Mouse (Mus musculus): ENCODE results near the gene Dgcr8. TPM values are rescaled to one million over a fixed set of nuclear protein-coding genes. Genes with fewer than 3 reads are reported as not detected.

Dgcr8 gene
- total RNA-seq, 2 experiments from 2014 or later: 23.6 to 33.4 TPM

DNA sequence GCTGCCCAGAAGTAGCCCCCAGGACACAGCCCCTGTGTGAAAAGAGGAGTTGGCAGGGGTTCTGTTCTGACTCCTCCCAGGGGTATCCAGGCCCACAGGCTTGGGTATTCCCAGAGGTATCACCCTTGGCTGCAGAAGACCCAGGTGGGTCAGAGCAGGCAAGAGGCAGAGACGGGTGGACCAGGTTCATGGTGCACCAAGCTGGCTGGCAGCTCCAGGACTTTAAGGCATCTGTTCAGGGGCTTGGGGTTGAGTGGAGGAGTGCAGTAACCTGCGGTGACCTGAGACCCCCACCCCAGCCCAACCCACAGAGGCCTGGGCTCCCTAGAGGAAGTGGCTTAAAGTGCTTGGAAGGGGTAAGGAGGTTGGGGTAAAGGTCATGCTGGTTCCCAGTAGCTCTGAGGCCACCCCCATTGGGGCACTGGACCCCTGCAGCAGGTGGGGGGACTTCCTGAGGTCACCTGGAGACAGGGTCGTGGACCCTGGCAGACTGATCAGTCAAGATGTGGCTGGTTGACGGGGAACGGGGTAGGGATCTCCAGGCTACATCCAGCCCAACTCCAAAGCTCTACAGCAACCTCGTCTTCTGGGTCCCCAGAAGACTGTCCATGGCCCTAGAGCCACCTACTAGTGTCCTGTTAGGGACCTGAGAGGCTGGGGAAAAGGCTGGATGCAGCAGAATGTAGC, 68.0 kb downstream of the Dgcr8 start:
- DNase-seq: no peak

DNA sequence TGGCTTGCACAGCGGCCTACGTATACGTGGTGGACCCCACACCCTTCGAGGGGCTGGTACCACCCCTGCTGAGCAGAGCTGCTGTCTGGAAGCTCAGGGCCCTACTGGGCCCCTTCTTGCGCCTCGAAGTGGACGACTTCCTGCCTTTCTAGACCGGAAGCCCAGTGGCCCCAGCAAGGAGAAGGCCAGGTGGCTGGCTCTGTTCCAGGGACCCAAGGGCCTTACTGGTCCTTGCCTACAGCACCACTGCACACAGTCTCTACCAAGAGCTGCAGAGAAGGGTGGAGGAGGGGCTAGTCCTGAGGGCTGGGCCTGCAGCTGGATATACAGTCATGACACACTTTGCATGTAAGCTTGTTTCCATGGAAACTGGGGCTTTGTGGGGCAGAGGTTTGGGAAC, 69.0 kb downstream of the Dgcr8 start:
- peak; percentile 55 for DNase-seq

DNA sequence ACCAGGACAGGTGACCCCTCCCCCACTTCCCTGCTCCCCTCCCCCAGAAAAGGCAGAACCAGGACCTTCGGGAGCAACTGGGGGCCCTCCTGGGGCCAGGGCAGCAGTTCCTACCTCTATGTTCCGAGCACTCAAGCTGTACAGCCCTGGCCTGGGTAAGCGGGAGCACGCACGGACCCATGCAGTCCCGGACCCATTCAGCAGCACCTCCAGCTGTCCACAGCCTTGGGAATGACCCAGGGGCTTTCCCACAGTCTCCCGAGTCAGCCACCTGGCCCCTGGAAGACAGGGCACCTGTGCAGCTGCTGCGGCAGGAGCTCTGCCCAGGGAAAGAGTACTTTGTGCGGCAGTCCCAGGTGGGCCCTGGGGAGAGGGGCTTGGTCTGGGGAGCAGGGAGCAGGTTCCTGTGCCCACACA, 70.5 kb downstream of the Dgcr8 start:
- no peak for DNase-seq

DNA sequence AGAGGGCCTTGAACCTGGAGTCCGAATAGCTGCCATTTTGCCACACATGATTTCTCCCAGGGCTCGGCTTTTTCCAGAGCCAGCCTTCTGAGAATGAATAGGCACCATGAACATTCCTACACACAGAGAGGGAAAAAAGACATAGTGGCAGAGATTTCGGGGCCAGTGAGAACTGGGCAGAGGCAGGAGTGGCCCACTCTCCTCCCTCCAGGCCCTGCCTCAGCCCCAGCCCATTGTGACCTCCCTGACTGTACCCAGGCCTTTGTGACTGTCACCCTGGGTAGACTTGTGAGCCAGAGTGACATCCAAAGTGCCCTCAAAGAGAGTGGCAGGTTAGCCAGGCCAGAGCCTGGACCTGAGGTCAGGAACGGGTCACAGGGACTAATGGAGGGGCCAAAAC, 71.5 kb downstream of the Dgcr8 start, which contains the start of gene Ccdc188:
Ccdc188 (plus strand) TSS at position 301 of the 400 bp plus-strand sequence.
- no peak for DNase-seq

DNA sequence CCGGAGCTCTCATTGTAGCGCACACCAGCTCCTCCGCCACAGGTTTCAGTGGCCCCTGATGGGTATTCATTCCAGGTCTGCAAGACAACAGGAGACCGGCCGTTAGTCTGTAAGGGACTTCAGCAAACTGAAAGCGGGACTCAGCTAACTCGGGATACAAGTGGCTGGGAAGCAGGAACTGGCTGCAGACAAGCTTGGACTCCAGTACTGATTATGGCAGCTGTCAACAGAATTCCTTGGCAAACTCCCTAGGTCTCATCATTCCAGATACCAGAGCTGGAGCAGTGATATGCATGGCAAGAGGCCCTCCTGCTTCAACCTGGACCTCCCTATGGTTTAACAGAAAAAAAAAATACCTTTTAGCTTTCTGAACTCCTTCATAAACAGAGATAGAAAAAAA, 74.2 kb downstream of the Dgcr8 start:
- DNase-seq: no peak

DNA sequence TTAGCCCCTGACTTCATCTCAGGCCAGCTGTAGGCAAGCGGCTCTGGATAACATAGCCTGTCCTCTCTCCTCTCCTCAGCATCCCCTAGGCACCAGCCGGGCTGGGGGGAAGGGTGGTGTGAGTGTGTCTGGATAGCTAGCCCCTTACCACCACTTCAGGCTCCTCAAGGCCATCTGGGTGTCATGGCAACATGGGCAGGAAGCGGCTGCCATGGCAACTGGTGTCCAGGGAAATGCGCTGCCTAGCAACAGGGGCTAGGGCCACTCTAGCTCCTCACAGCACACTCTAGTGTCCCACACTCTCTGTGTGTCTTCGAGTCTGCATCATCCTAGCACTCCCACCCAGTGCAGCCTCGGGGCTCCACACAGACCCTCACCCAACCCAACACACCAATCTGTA, 75.4 kb downstream of the Dgcr8 start:
- DNase-seq: no peak

DNA sequence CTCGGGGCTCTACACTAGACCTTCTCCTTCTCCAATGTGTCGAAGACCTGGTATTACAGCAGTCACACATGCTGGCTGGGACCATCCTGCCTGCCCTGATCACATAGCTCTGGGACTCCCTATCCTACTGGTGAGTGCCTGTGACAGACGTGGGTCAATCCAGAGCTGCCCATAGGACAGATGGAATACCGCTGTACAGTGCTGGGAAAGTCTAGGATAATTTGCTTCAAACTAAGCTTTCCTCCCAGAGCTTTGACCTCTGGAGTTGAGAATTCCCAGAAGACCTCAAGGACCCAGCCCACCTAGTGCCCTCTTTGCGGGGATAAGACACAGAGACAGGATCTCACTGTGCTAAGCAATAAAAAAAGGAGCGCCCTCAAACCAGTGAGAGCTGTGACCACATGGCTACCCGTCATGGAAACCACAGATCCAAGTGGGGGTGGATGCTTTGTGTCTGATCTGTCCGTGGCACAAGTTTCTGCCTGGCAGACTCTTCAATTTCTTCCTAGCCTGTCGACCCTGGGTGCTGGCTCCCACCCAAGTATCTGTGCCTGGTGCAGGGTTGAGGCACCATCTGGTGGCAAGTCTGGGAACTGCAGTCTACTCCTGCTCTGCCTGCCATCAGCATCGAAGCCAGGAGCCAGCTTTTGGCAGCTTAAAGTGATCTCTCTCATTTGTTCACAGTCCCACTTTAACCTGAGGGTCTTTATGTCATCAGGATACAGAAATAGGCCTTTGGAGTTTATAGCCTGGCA, 77.5 kb downstream of the Dgcr8 start:
- peak; percentile 98 for DNase-seq

DNA sequence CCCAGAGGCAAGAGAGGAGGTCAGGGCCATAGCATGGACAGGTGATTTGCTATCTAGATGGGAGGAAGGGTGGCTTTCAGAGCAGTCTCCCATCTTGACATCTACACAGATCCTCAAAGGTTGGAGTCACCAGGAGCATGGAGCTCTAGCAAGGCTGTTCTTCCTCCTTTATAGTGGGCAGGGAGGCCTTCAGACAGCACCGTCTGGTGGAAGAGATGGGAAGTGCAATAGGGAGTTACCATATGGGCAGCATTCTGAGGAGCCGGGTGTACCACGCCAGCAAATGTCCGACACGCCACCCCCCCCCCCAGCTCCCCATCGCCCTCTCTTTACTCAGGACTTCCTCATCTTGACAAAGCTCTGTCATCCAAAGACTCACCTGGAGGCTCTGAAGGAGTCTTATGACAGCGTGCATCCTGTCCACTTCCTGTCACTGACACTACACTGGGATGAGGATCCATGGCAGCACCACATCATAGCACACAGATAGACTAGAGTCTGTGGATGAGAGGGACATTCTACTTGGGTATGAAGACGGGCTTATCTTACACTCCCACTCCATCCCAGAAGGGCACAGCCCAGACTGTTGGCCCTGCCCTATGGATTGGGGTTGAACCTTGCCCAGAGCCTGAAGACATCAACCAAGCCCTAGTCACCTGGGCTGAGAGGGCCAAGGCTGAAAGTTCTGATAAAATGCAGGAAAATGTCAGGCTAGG, 78.2 kb downstream of the Dgcr8 start:
- DNase-seq: peak; percentile 69

Small RNA genes lying within 50 kb of the gene (microRNA-seq; reads per million reads assigned to microRNA genes)
- 0 to 0.25 reads per million in 2 experiments for gene Gm24572
- 53.5 to 106 reads per million in 2 experiments for gene Mir1306
- 229 to 250 reads per million in 2 experiments for gene Mir185

Other genes with a start within 250 kb of the Dgcr8 start
- 10 to 100 TPM; 25.8 to 28.8 TPM for gene Dgcr6, start 236.4 kb downstream of the Dgcr8 start, total RNA-seq (2021)
- gene Prodh, start 199.0 kb downstream of the Dgcr8 start, total RNA-seq (2021): 1 to 10 TPM; 2.6 to 3.8 TPM
- under 1 TPM; 0.38 to 0.52 TPM for gene Rtn4r, start 161.6 kb downstream of the Dgcr8 start, total RNA-seq (2021)
- not detected for gene Ccdc188, start 71.4 kb downstream of the Dgcr8 start, total RNA-seq (2021)
- 10 to 100 TPM; 26.3 to 29.7 TPM for gene Zdhhc8, start 54.1 kb downstream of the Dgcr8 start, total RNA-seq (2021)
- 10 to 100 TPM; 15.3 to 21.2 TPM for gene Trmt2a, start 40.6 kb downstream of the Dgcr8 start, total RNA-seq (2021)
- gene Ranbp1, start 40.5 kb downstream of the Dgcr8 start, total RNA-seq (2021): 10 to 100 TPM; 52.4 to 72.0 TPM
- gene Gm49776, start 30.9 kb downstream of the Dgcr8 start, total RNA-seq (2021): not detected
- gene Tango2, start 58.9 kb upstream of the Dgcr8 start, total RNA-seq (2021): 10 to 100 TPM; 11.9 to 12.6 TPM
- 10 to 100 TPM; 16.4 to 27.9 TPM for gene Arvcf, start 58.9 kb upstream of the Dgcr8 start, total RNA-seq (2021)
- gene Txnrd2, start 137.1 kb upstream of the Dgcr8 start, total RNA-seq (2021): 10 to 100 TPM; 12.9 to 13.6 TPM
- gene Comt, start 137.6 kb upstream of the Dgcr8 start, total RNA-seq (2021): 10 to 100 TPM; 44.1 to 47.3 TPM
- gene Gnb1l, start 209.5 kb upstream of the Dgcr8 start, total RNA-seq (2021): 1 to 10 TPM; 4.3 to 4.6 TPM
- 1 to 10 TPM; 3.9 to 5.2 TPM for gene Rtl10, start 209.7 kb upstream of the Dgcr8 start, total RNA-seq (2021)

All from gastrocnemius, postnatal 10 days (tissue).